Mouse (Mus musculus) heart, adult 10 weeks (tissue): Measurements from ENCODE around the gene Ranbp2. TPM values are rescaled to one million over a fixed set of nuclear protein-coding genes. Genes with fewer than 3 reads are reported as not detected.

Experiments used
- polyA plus RNA-seq: library from polyadenylated mRNA; stranded (reverse); fragments of 350-450 nt; fragmentation: Illumina TruSeq; extraction: RNeasy Lipid Tissue Mini Kit (QIAGEN cat#74804); gene quantifications from one replicate; pipeline ENCODE4 v1.2.3, GENCODE M21; 2014; ENCODE audit warnings: low read depth, low replicate concordance

Gene Ranbp2
- 28.0 TPM for polyA plus RNA-seq

DNA sequence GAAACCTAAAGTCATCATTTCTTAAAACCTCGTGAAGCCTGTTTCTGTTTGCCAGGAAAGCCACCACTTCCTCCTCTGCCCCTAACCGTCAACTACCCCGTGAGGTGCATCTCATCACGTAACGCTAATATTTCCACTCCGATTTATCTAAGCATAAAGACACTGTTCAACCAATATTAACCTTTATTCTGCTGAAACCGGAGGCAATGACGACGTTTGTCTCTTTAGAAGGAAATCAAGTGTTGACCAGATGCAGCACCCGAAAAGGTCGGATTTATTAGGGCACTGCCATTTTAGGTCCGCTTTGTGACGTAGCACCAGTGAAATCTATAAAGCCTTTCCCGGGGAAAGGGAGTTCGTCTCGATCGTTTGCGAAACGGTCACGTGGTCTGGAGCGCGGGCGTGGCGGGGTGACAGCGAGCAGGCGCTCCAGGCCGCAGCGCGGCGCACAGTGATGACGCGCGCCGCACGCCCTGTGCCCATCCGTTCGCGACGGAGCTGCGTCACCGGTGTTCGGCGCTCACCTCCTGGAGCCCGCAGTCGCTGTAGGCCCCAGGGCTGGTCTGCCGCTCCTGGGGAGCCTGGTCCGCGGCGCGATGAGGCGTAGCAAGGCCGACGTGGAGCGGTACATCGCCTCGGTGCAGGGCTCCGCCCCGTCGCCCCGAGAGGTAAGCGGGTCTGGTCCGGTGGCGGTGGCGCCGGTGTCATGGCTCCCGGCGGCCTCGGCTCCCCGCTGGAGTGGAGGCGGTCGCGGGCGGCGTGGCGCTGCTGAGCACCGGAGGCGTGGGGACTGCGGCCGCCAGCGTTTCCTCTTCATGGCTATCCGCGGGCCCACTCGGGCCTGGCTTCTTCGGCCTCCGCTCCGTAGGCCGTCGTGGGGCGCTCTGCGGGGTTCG lies at the start of gene Ranbp2:
Gene Ranbp2, plus strand, starts transcription at position 537 of the 896 bp plus-strand sequence.

GRCm38 (mm10) chr10:58497320-58498284 lies 50.9 kb downstream of the Ranbp2 start, which contains the start of gene Ccdc138:
Ccdc138 (plus strand) TSS chr10:58497948.

Other genes starting within 250 kb of the Ranbp2 start
- gene AW822073, start 222.0 kb upstream of the Ranbp2 start, polyA plus RNA-seq = not detected
- not detected for gene Duxf3, start 214.2 kb upstream of the Ranbp2 start, polyA plus RNA-seq
- gene Gm4981, start 210.2 kb upstream of the Ranbp2 start, polyA plus RNA-seq = not detected
- 14.0 TPM for gene Gcc2, start 191.4 kb upstream of the Ranbp2 start, polyA plus RNA-seq
- 111 TPM for gene Lims1, start 123.5 kb upstream of the Ranbp2 start, polyA plus RNA-seq
- gene Ccdc138, start 51.0 kb downstream of the Ranbp2 start, polyA plus RNA-seq = 0.52 TPM
- gene Edar, start 228.7 kb downstream of the Ranbp2 start, polyA plus RNA-seq = 0.24 TPM